Mouse (Mus musculus): ENCODE measurements around the gene Jak1.

DNA sequence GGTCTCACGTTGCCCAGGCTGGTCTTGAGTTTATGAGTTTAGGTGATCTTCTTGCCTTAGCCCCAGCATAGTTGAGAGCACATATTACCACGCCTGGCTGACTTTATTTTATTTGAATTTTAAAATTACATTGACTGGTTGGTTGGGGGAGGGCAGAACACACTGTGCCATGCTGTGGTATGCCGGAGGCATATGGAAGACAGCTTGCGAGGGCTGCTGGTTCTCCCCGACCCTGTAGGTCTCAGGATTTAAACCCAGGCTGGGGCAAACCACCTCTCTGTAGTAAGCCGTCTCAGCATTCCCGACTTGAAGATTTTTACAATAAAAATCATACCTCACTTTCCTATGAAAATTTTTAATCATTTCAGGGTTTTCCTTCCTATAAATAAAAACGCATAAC is 130.1 kb downstream of the Jak1 start:
- no peak for TF ChIP-seq GATA1 (IDR thresholded peaks at IDR 0.05; ENCODE audit: low read length)
- TF ChIP-seq TAL1 (IDR thresholded peaks at IDR 0.05; ENCODE audit: low read length) = no peak

Measured in erythroblast, embryonic 14.5 days (primary cell).